Mouse (Mus musculus) cerebellum, adult 18-20 months (tissue): ENCODE results near the gene Mapk8ip2.

Experiments used
- DNase-seq, 2 experiments: peaks; one replicate each; pipeline ENCODE4 v3.0.0; 2021

Mapk8ip2 gene

GRCm38 (mm10) chr15:89452906-89453864 is 528 bp upstream of the Mapk8ip2 start:
- DNase-seq = peak in 1 of 2 experiments; percentile 27

- DNase-seq = peak in 1 of 2 experiments; percentile 36
Measured at GRCm38 (mm10) chr15:89454857-89455256, 1.1 kb downstream of the Mapk8ip2 start.

GRCm38 (mm10) chr15:89455642-89456041 is 1.9 kb downstream of the Mapk8ip2 start:
- peak; percentile 36 to 40 for DNase-seq

GRCm38 (mm10) chr15:89458942-89459341 is 5.2 kb downstream of the Mapk8ip2 start:
- DNase-seq = no peak

GRCm38 (mm10) chr15:89459821-89460220 is 6.1 kb downstream of the Mapk8ip2 start:
- peak; percentile 54 to 62 for DNase-seq

- peak; percentile 54 to 61 for DNase-seq
Measured at GRCm38 (mm10) chr15:89460298-89460697, 6.6 kb downstream of the Mapk8ip2 start.

- DNase-seq = peak; percentile 25 to 27
Measured at GRCm38 (mm10) chr15:89461321-89461720, 7.6 kb downstream of the Mapk8ip2 start.

GRCm38 (mm10) chr15:89462176-89462575 is 8.5 kb downstream of the Mapk8ip2 start:
- DNase-seq = peak in 1 of 2 experiments; percentile 25

GRCm38 (mm10) chr15:89463334-89464235 is 9.9 kb downstream of the Mapk8ip2 start:
- peak; percentile 40 to 45 for DNase-seq

GRCm38 (mm10) chr15:89465052-89465451 is 11.3 kb downstream of the Mapk8ip2 start:
- peak; percentile 36 to 43 for DNase-seq

GRCm38 (mm10) chr15:89468577-89468976 is 14.9 kb downstream of the Mapk8ip2 start:
- peak; percentile 49 to 56 for DNase-seq

- DNase-seq = no peak
Measured at GRCm38 (mm10) chr15:89471476-89471875, 17.8 kb downstream of the Mapk8ip2 start.

- no peak for DNase-seq
Measured at GRCm38 (mm10) chr15:89473370-89473769, 19.7 kb downstream of the Mapk8ip2 start.

GRCm38 (mm10) chr15:89473921-89474320 is 20.2 kb downstream of the Mapk8ip2 start:
- no peak for DNase-seq

GRCm38 (mm10) chr15:89474596-89475292 is 21.0 kb downstream of the Mapk8ip2 start:
- DNase-seq = peak in 1 of 2 experiments; percentile 50

GRCm38 (mm10) chr15:89475293-89475600 is 21.5 kb downstream of the Mapk8ip2 start:
- DNase-seq = no peak

GRCm38 (mm10) chr15:89475611-89476474 is 22.1 kb downstream of the Mapk8ip2 start:
- peak; percentile 95 to 98 for DNase-seq

- no peak for DNase-seq
Measured at GRCm38 (mm10) chr15:89476475-89476815, 22.7 kb downstream of the Mapk8ip2 start.

GRCm38 (mm10) chr15:89477091-89477491 is 23.4 kb downstream of the Mapk8ip2 start, which contains the start of gene Arsa:
Arsa (minus strand) TSS chr15:89477425.
- no peak for DNase-seq

GRCm38 (mm10) chr15:89477806-89478205 is 24.1 kb downstream of the Mapk8ip2 start:
- no peak for DNase-seq

- no peak for DNase-seq
Measured at GRCm38 (mm10) chr15:89478622-89479021, 24.9 kb downstream of the Mapk8ip2 start.

- peak; percentile 77 to 80 for DNase-seq
Measured at GRCm38 (mm10) chr15:89480584-89480983, 26.9 kb downstream of the Mapk8ip2 start.
